Comparison of ENCODE assay signal across 9 mouse cellular contexts in the genomic region with DNA sequence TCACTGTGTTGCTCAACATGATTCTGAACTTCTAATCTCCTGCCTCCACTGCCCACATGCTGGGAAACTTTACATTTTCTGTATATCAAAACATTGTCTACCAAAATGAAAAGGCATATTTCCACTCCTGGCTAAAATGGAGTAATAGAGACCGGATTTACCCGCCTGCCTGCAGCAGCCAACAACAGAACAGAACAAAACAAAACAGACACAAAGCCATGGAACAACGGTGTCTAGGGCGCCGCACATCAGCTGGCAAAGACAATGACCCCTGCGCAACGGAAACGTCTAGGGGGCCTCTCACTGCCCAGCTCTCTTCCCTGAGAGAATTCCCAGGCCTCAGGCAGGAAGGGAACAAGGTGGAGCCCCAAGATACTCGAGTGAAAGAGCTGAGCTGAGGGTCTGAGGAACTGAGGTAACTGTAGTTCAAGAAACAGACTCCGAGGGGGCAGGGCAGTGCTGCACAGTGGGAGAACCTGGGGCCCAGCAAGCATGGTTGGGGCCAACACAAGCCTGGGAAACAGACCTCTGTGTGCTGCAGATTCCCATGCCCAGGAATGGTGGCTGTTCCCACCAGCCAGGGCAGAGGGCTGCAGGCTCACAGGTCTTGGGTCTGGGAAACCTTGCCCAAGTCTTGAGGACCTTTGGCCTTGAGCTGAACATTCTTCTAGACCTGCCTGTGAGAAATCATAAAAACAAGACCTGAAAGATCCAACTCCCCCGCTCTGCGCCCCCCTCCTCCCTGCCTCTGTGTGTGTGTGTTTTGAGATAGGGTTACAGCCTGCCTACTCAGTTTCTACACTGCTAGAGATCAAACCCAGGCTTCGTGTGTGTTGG. TPM values are rescaled to one million over a fixed set of nuclear protein-coding genes. Genes with fewer than 3 reads are reported as not detected.
DNase-seq lines count a peak whose midpoint lies in the region; ATAC-seq and TF ChIP-seq lines count a peak whose summit lies in the region.
"Had no signal": no experiment of that assay in that cellular context is flagged by ENCODE, and none has a peak within 500 bp of the region (broad histone marks: within the 10 kb centered on the region; RNA-seq: fewer than 3 reads in every experiment).

No protein-coding gene starts in this region.

- peak overlapping the region; percentile 74 for H3K27ac ChIP-seq in forebrain, embryonic 12.5 days
- no peak overlapping the region for H3K27ac ChIP-seq in forebrain, postnatal 0 days (ENCODE audit: low read depth, low read length)

- H3K4me2 ChIP-seq in forebrain, embryonic 12.5 days: no peak overlapping the region
- no peak overlapping the region for H3K4me2 ChIP-seq in forebrain, postnatal 0 days (ENCODE audit: low read depth)

- H3K9me3 ChIP-seq in forebrain, embryonic 12.5 days: no peaks in the 10 kb centered on the region
- no peaks in the 10 kb centered on the region for H3K9me3 ChIP-seq in forebrain, postnatal 0 days (ENCODE audit: low read length)

- TF ChIP-seq CTCF in forebrain, postnatal 0 days (IDR thresholded peaks at IDR 0.05; ENCODE audit: low read depth): no peak

- no peak overlapping the region for H3K4me3 ChIP-seq in forebrain, embryonic 12.5 days (replicated peaks)
- H3K4me3 ChIP-seq in forebrain, postnatal 0 days (ENCODE audit: low read depth, low read length): no peak overlapping the region

- DNase-seq in forebrain, postnatal 0 days: no peak
- DNase-seq in retina, postnatal 1 day: peak; percentile 58
- DNase-seq in retina, embryonic 14.5 days (ENCODE audit: low spot score): no peak
- DNase-seq in liver: peak; percentile 41
- DNase-seq in spleen, adult 18-20 months: no peak
- no peak for DNase-seq in thymus, postnatal 14 days
- DNase-seq in cerebellum, adult 9-10 months: no peak

- 22% methylated on average over 13 of the region's 13 CpGs for WGBS in forebrain, embryonic 12.5 days
- 28% methylated on average over 13 of the region's 13 CpGs for WGBS in forebrain, postnatal 0 days

- ATAC-seq in forebrain, embryonic 12.5 days (ENCODE audit: low FRiP score): no peak
- ATAC-seq in forebrain, postnatal 0 days: no peak
- ATAC-seq: activated CD4-positive, CD25-positive, alpha-beta regulatory T cell, adult 4 months had no signal

- peaks cover 18% of the 10 kb centered on the region for H3K4me1 ChIP-seq in forebrain, embryonic 12.5 days
- no peaks in the 10 kb centered on the region for H3K4me1 ChIP-seq in forebrain, postnatal 0 days (ENCODE audit: insufficient read depth)

- H3K36me3 ChIP-seq in forebrain, embryonic 12.5 days (replicated peaks): no peaks in the 10 kb centered on the region
- no peaks in the 10 kb centered on the region for H3K36me3 ChIP-seq in forebrain, postnatal 0 days (ENCODE audit: insufficient read depth)

- H3K27me3 ChIP-seq in forebrain, embryonic 12.5 days: peaks cover 1% of the 10 kb centered on the region; the same call in 1 of the 2 replicates
- no peaks in the 10 kb centered on the region for H3K27me3 ChIP-seq in forebrain, postnatal 0 days (ENCODE audit: insufficient read depth, low read length)

- H3K9ac ChIP-seq in forebrain, embryonic 12.5 days: no peak overlapping the region; the same call in 1 of the 2 replicates
- H3K9ac ChIP-seq in forebrain, postnatal 0 days: no peak overlapping the region

RNA-seq across cellular contexts. Expression of gene Mrpl23, which starts 6.9 kb away (rescaled TPM):
- polyA plus RNA-seq in forebrain, embryonic 12.5 days (2016; fragmentation: Nextera tagmentation; extraction: Ambion mirVana): 10.8 and 15.9 TPM in 2 replicates
- 44.8 and 73.5 TPM in 2 replicates for total RNA-seq in forebrain, postnatal 0 days (2014; rRNA removed)
- polyA plus RNA-seq in forebrain, postnatal 0 days (2015; fragmentation: Nextera tagmentation; extraction: Ambion mirVana): 25.5 and 27.9 TPM in 2 replicates

RNA-seq across cellular contexts. Expression of gene Tnnt3, which starts 26.9 kb away (rescaled TPM):
- polyA plus RNA-seq in forebrain, embryonic 12.5 days (2016; fragmentation: Nextera tagmentation; extraction: Ambion mirVana): 0.78 TPM in 1 of 2 replicates, not detected in the other
- total RNA-seq in forebrain, postnatal 0 days (2014; rRNA removed): 1.2 and 1.6 TPM in 2 replicates
- polyA plus RNA-seq in forebrain, postnatal 0 days (2015; fragmentation: Nextera tagmentation; extraction: Ambion mirVana): 1.2 and 1.4 TPM in 2 replicates

Comparison
In these comparisons a context has a peak if more than half of its experiments do, and no peak if none do; other contexts are left out.
1. DNase-seq: peak in retina, postnatal 1 day (single experiment) and liver (single experiment); none in forebrain, postnatal 0 days (single experiment), retina, embryonic 14.5 days (single experiment), spleen, adult 18-20 months (0 of 2), thymus, postnatal 14 days (single experiment) and cerebellum, adult 9-10 months (single experiment).